Mouse (Mus musculus) layer of hippocampus, adult 18-20 months (tissue): ENCODE measurements around the gene Nrg3. TPM values are rescaled to one million over a fixed set of nuclear protein-coding genes. Genes with fewer than 3 reads are reported as not detected.
"Not testable (repeated sequence)": the region's sequence is repeated elsewhere in the genome, so short reads cannot be mapped to it uniquely, and the experiment has no call there.

Experiments used
- DNase-seq, 2 experiments: peaks; one replicate each; pipeline ENCODE4 v3.0.0; 2022; ENCODE audit warnings: low spot score in 2 of 2
- total RNA-seq, 2 experiments: library from RNA; stranded (reverse); gene quantifications; 2 replicates each; pipeline ENCODE4 v1.2.3; 2021

Gene Nrg3
- total RNA-seq, 2 experiments from 2014 or later = 52.0 to 58.2 TPM

DNA sequence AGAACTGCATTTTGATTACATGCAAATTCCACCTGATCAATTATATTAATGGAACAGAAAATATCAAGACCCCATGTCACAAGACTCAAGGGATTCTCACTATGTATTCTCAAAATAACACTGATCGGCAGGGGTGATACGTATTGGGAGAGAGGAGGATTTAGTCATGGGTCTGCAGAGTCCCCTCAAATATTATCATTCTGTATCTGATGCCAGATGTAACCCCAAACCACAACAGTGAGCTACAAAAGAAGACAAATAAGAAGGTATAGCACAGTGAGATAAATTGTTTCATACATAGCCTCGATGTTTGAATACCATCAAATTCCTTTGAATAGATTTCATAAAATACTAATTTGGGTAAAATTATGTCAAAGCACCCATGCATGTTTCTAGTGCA, 842.8 kb downstream of the Nrg3 start:
- DNase-seq = no peak

DNA sequence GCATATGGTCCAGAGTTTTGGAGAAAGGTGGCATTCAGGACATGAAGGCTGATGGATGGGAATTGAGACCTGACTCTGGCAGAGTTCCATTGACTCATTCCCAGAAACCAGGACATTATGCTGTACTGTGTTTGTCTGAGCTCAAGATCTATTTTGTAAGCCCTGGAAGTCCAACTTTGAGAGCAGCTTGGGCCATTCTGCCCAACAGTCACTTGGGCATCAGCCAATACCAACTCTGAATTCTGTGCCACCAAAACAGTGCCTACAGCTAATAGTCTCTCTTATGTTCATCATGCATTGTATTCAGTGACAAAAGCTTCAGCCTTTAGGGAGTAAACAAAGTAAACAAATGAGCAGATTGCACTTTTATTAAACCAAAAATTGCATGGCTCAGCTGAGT, 843.2 kb downstream of the Nrg3 start:
- DNase-seq = peak; percentile 4 to 7

DNA sequence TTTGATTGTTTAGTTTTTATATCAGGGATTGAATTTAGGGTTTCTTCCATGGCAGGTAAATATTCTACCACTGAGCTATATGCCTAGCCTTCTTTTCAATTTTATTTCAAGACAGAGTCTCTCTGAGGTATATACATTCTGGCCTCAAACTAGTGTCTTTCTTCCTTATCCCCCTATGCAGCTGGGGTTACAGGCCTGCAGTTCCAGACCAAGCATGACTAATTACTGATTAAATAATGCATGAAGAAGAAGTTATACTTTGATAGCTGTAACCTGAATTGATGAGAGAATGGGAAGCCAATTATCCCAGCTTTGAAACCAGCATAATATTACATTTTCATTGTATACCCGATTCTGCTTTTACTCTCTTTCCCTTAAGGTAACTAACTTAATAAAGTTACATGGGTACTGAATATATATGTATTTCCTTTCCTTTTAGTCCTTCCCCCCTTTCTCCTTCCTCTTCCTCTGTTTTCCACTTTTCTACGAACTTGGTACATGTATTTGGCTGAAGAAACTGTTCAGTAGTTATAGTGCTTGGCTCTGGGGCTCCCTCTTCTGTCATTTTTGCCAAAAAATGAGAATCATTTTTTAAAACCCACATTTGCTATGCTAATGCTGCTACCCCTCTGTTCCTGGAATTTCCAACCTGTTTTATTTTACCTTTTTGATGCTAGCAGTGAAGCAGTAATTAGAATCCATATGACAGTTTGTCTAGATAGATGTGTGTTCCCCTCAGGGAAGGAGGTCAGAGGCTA, 843.8 kb downstream of the Nrg3 start:
- DNase-seq = peak in 1 of 2 experiments; percentile 12

DNA sequence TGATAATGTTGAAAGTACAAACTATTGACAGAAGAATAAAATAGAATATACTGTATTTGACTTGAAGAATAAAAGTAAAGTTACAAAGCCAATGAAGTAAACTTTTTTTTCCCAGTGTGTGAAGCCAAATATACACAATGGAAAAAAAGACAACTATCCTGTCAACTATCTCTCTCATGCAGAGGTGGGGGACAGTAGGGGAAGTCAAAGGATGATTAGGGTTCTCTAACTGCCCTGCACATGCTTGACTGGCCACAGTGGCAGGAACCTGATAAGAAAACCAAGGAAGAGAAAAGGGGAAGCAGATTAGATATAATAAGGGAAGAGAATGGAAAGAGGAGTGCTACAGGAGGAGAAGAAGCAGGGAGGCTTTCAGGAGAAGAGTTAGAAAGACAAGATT, 855.9 kb downstream of the Nrg3 start:
- no peak for DNase-seq

DNA sequence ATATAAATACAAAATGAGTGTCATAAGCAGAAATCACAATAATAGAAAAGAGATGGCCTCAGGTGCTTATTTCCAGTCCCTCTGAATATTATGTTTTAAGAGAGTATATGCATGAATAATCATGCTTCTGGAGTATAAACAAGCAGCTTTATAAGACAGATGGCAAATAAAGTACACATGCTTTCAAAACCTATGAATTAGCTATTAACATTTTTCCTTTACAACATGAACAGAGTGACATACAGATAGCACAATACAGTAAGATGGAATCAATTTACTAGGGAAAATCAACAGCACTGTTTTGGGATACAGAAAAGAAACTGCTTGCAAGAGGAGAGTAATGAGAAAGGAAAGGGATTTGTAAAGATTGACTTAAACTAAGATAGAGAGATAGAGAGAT, 875.2 kb downstream of the Nrg3 start:
- no peak for DNase-seq

DNA sequence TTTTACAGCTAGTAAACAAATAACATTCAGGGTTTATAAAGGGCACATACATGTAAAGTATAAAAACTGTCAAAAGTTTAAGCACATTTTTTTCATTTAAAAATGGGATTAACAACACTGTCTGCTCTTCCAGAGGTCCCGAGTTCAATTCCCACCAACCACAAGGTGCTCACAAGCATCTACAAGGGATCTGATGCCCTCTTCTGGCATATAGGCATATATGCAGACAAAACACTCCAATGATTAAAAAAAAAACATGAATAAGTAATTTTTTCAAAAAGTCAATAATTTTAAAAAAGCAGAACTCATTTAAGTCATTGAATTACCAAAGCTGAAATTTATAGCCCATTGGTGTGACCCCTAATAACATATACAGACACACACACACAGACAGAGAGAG, 878.6 kb downstream of the Nrg3 start:
- DNase-seq = no peak

DNA sequence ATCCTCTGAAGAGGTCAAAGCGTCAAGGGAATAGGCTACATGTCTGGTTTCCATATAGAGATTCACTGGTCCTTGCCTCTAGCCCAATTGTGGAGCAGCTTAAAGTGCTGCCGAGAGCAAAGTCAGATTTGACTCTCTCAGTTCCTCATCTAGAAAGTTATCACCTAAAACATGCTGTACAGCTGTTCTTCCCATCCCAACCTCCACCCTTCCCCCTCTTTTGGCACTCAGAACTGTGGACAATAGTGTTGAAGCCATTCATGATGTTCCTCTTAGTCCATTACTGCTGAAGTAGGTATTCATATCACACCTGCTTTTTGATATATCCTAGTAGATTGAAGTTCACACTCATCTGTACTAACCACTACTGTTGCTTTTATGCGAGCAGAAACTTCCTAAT, 896.1 kb downstream of the Nrg3 start:
- no peak for DNase-seq

DNA sequence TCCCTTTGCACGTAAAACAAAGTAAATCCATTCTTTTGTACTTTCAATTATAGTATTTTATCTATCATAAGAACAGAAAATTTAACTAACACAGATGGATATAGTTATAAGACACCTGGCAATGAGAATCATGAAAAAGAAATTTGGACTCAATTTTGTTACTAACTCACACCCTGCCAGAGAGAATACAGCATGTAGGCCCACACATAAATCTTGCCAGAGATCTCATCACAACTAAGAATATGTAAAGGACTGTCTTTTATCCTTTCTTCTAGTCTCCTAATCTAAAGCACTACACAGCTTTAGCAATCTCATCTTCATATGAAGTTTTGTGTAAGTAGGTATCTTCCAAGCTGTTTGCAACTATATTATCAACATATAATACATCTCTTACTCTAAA, 904.7 kb downstream of the Nrg3 start:
- DNase-seq = no peak

DNA sequence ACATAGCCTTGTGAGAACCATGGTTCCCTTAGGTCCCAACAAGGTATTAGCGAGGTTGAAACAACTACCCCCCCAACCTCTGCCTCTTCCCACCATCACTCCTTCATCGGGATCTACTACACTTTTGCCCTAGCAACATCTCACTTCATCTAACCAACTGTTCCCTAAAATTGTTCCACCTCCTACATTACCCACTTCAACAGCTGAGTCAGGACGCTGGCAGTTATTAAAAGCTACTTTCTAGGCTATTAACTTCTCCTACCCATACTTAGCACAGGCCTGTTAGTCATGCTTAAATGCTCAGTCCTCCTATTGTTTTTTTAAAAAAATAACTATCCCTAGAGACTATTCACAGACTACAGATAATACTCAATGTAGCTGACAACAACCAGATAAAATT, 906.7 kb downstream of the Nrg3 start:
- DNase-seq = no peak

DNA sequence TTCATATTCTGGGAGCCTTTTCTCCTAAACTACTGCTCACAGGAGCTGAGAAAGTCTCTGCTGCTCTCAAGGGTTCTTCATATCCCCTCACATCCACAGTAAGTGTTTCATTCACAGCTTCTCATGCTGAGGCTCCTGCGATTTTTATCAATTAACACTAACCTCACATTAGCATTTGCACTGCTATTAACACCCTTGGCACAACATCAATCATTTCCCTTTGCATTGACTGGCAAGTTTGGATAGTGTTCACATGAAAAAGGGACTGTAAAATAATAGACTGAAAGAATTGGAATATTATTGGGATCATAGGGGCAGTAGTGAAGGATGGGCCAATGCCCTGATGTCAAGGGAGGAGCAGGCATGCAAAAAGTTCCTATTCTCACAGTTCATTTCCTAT, 918.3 kb downstream of the Nrg3 start:
- no peak for DNase-seq

DNA sequence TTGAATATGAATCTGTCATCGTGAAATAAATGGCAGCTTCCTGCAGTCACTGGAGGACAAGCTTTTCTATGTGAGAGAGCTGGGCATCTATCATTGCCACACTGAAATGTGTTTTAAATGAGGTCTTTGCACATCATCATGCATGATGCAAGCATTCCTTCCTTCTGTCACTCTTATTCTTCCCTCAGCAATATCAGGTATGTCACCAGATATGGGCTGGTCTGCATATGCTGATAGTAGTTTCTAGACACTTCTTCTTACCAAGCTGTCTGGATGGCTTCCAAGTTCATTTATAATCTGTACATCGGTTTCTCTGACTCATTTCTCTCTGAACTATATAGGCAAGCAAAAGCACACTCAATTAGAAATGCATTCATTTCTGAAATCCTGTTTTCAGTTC, 925.6 kb downstream of the Nrg3 start:
- no peak for DNase-seq

DNA sequence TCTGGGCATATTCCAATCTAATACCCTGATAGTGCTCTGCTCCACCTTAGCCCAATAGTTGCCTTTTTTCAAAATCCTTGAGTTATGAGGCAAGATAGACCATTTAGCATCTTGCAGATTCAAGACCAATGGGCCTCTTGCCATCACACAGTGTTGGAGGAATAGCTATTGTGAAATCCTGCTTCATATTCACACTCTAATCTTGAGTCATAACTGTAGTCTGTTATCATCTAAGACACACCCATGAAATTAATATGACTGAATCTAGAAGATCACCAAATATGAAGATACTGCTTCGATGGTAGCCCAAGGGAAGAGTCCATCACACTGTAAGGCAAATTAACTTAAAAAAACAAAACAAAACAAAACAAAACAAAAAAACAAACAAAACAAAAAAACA, 937.7 kb downstream of the Nrg3 start:
- no peak for DNase-seq

DNA sequence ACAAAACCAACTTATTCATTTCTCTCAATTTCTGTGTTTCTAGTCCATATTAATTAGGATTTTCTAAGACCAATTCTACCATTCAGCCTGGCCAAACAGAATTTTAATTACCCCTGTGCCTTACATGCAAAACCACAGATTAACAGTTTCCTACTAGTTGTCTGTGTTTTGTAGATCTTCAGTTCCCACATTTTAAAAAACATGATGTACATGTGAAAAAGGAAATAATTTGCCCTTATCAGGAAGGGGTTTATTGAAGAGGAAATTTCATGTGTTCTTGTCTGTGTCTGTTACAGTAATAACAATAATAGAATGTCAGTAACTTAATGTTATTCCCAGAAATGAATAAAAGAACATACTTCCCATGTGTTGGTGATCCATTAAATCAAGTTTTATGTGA, 939.4 kb downstream of the Nrg3 start:
- no peak for DNase-seq

DNA sequence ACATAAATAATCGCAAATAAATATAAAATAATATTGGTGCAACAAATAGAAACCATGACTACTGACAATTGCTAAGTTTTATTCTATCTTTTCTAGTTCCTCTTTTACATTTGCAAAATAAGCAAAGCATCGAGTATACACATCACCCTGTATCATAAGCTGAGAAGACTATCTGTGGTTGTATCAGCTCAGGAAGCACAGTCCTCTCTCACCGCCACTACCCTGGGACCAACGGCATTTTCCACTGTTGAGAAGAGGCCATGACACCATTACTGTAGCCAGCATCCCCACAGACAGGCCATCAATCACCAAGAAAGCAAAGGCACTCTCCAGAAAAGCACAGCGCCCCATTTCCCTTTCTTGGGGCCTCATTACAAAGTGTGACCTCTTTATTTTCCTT, 956.7 kb downstream of the Nrg3 start:
- DNase-seq = no peak

DNA sequence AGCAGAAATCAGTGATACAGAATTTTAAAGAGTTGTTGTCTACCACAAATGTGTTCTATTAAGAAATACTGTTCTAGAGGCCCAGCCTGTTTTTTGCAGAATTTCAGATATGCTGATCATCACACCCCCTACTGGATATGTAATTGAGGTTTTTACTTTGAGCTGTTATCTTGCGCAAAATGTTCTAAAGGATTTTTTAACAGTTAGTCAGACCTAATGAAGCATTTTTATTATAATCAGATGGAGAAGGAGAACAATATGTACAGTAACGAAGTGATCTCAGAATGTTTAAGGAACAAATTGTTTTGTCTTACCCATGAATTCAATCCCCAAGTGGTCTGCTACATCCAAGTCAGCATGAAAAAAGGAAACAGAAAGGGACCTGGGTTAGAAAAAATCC, 963.9 kb downstream of the Nrg3 start:
- DNase-seq = no peak

DNA sequence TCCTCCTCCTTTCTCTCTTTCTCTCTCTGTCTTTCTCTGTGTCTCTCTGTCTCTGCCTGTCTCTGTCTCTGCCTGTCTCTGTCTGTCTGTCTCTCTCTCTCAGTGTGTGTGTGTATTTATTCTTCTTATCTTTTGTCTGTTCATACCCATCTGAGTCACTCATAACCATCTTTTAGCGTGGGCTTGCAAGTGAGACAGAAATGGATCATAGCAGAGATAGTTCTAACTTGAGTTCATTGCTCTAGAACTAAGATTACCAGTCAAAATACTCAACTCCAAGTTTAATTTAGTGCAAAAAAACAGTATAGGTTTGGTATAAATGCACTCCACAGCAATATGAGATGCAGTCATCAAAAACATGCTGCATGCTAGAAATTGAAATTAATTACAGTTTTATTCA, 977.9 kb downstream of the Nrg3 start:
- DNase-seq = no peak

DNA sequence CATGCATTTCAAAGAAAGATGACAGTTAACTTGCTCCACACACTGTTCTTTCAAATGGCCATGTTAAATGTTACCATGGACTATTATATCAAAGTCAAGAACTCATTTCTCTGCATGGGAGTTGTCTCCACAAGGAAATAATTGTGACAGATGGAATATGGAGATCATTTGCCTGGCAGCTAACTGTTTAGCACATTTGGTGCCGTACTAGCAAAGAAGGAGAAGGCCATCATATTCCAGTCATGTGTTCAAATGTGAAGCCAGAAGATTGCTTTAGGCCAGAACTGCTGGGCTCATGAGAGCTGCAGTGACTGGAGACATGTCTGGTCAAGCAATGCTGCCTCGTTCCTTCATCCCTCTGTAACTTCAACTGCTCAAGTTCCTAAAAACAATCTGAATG, 1025.8 kb downstream of the Nrg3 start:
- DNase-seq = peak; percentile 7 to 54

DNA sequence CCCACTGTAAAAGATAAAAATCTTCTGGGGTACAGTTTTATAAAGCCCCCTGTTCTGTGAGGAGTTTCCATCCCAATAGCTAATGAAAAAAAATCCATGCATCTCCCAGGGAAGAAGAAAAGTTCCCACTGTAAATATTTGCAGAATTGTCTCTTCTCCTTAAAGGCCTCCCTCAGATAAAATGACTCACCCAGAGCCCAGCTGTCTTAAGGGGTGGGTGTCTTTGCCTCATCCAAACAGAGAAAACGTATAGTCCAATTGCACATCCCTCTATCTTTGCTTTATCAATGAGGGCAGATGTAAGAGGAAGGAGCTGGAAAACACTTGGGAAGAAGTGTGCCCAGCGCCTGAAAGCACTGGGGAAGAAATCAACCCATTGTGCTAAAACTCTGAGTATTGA, 1028.1 kb downstream of the Nrg3 start:
- no peak for DNase-seq

DNA sequence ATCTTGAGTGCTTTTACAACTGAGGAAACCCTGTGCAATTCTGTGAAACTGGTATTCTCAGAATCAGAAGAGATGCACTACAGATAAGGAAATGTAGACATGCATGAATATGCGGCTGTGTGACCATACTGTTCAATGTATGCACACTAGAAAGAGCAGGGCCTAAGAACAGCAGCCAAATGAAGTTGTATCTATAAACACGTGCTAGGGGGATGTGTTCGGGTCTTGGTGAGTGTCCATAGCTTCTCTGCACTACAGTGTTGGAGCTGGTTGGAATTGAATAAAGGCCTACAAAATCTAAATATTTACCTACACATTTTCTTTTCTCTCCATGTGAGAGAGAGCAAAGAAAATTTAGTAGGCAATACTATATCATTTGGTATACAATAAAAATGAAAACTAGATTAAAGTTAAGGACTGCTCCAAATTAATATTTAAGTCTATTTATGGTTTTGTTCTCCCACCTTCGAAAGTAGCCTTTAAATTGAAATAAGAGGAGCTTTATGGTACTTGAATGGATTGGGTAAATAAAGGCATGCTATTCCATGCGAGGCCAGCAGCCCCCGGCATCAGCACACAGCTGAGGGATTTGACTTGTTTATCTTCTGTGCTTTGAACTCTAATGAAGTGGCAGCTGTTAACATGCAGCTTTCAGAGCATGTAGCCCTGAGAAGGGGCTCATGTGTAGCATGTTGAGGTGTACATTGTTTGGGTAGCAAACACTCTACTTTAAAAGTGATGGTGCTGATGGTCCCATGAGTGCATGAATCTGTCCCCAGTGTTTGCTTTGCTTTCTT, 1038.9 kb downstream of the Nrg3 start:
- no peak for DNase-seq

DNA sequence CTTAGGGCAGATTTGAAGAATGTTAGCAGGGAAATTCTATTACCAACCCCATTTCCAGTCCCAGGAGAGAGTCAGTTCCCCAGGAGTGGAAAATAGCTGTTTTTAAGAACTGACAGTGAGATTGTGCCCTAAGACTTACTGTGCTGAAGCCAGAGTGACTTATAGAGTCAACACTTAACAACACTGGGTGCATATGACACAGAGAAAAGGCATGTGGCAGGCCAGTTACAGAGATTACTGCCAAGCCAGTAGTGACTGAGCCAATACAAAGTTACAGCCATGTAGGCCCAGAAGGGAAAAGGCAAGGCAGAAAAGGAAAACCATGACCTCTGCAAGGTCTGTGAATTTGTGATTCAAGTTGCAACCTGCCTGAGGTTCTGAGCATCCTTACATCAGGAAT, 1098.2 kb downstream of the Nrg3 start:
- no peak for DNase-seq

DNA sequence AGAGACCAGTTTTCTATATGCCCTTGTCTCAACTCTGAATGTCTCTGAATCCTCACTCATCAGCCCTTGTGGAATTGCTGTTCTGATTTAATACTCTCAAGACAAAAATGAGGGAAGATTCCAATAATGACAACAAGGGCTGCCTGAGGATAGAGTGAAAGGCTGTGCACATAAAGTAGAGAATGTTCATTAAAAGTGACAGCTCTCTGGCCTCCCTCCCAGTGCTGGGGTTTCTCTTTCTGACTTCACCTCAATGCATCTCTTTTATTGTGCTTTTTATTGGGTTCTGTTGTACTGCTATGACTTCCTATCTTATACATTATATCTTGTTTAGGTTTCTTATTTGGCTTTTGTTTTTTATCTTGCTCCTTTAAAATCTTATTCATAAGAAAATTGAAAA, 1131.9 kb downstream of the Nrg3 start:
- no peak for DNase-seq

DNA sequence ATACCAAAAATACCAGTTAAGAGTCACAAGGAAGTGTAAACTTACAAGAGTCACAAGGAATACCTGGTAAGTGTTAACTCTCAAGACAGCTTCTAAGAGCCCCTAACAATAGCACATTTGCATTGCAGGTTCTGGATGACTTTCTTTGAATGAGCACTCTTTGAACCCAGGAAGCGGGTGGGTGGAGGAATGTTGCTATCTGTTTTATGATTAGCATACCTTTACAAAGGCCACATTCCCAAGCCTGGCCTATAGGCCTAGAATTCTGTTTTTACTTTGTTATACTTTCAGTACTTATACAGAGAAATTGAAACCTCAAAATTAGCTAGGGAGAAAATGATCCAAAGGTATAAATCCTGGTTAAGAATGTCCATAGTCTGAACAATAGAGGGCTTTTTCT, 1150.0 kb downstream of the Nrg3 start:
- DNase-seq = not testable (repeated sequence)
